Comparison of ENCODE assay signal across 10 mouse cellular contexts in the genomic region with DNA sequence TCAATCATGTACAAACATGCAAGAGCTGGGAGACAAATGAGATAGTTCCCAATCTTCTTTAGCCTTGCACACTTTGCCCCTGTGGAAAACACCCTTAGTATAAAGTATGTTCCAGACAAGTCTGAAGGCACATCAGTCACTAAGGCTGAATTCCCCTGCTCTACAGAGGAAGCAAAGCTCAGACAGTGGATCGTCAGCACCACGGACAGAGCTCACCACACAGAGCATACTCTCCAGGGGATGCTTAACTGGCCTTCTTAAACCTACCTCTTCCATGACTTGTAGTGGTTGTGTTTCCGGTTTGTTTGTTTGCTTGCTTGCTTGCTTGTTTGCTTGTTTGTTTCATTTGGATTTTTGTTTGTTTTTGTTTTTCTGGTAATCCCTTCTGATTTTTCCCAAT. TPM values are rescaled to one million over a fixed set of nuclear protein-coding genes. Genes with fewer than 3 reads are reported as not detected.
DNase-seq lines count a peak whose midpoint lies in the region; ATAC-seq and TF ChIP-seq lines count a peak whose summit lies in the region.
"Had no signal": no experiment of that assay in that cellular context is flagged by ENCODE, and none has a peak within 500 bp of the region (broad histone marks: within the 10 kb centered on the region; RNA-seq: fewer than 3 reads in every experiment).

No protein-coding gene starts in this region.

- no peaks in the 10 kb centered on the region for H3K9me3 ChIP-seq in midbrain, postnatal 0 days (ENCODE audit: low read length)
- H3K9me3 ChIP-seq: neural tube, embryonic 13.5 days had no signal

- H3K27me3 ChIP-seq in midbrain, postnatal 0 days (ENCODE audit: insufficient read depth, low read length) = no peaks in the 10 kb centered on the region
- H3K27me3 ChIP-seq: neural tube, embryonic 13.5 days had no signal

- H3K4me2 ChIP-seq in midbrain, postnatal 0 days (ENCODE audit: low read depth, low read length, poor library complexity, severe bottlenecking) = no peak overlapping the region
- H3K4me2 ChIP-seq: neural tube, embryonic 13.5 days had no signal

- TF ChIP-seq CTCF in midbrain, postnatal 0 days (IDR thresholded peaks at IDR 0.05) = no peak

- H3K4me1 ChIP-seq in midbrain, postnatal 0 days (ENCODE audit: insufficient read depth, low read length) = no peaks in the 10 kb centered on the region
- H3K4me1 ChIP-seq: neural tube, embryonic 13.5 days had no signal

- no peak overlapping the region for H3K27ac ChIP-seq in midbrain, postnatal 0 days (ENCODE audit: low read depth, low read length)
- H3K27ac ChIP-seq: neural tube, embryonic 13.5 days had no signal

- 22% methylated on average over 3 of the region's 3 CpGs for WGBS in midbrain, postnatal 0 days

- DNase-seq in lung, postnatal 14 days = peak; percentile 6
- no peak for DNase-seq in lung, postnatal 36 days
- DNase-seq in adipocyte (ENCODE audit: low spot score) = peak; percentile 48
- DNase-seq in embryo, embryonic 11 days = peak; percentile 78
- peak; percentile 36 for DNase-seq in midbrain, postnatal 0 days (ENCODE audit: low spot score)
- DNase-seq in layer of hippocampus, adult 11-12 months (ENCODE audit: low spot score) = no peak
- DNase-seq: layer of hippocampus, adult 9-11 months; thymus, postnatal 14 days had no signal

- ATAC-seq in midbrain, postnatal 0 days (ENCODE audit: low FRiP score) = no peak
- ATAC-seq in cerebellum, adult (ENCODE audit: insufficient number of reproducible peaks, low FRiP score, low TSS enrichment) = no peak

- H3K4me3 ChIP-seq in midbrain, postnatal 0 days (ENCODE audit: low read depth, low read length) = no peak overlapping the region
- H3K4me3 ChIP-seq: neural tube, embryonic 13.5 days had no signal

- no peak overlapping the region for H3K9ac ChIP-seq in midbrain, postnatal 0 days (replicated peaks; ENCODE audit: low read length, poor library complexity, severe bottlenecking)
- H3K9ac ChIP-seq: neural tube, embryonic 13.5 days had no signal

- H3K36me3 ChIP-seq in midbrain, postnatal 0 days (ENCODE audit: insufficient read depth, low read length) = no peaks in the 10 kb centered on the region
- H3K36me3 ChIP-seq: neural tube, embryonic 13.5 days had no signal

RNA-seq across cellular contexts. Expression of gene Pcsk2, which starts 9.5 kb away (rescaled TPM):
- total RNA-seq in midbrain, postnatal 0 days (2014; rRNA removed) = 60.8 and 66.2 TPM in 2 replicates
- polyA plus RNA-seq in midbrain, postnatal 0 days (2015; fragmentation: Nextera tagmentation; extraction: Ambion mirVana) = 35.5 and 38.3 TPM in 2 replicates

Comparison
In these comparisons a context has a peak if more than half of its experiments do, and no peak if none do; other contexts are left out.
1. DNase-seq: peak in lung, postnatal 14 days (single experiment), adipocyte (single experiment), embryo, embryonic 11 days (single experiment) and midbrain, postnatal 0 days (single experiment); none in lung, postnatal 36 days (single experiment) and layer of hippocampus, adult 11-12 months (single experiment).